Mouse (Mus musculus) testis, adult 2 months (tissue): ENCODE data around the gene Sp110. TPM values are rescaled to one million over a fixed set of nuclear protein-coding genes. Genes with fewer than 3 reads are reported as not detected.
"Not testable (repeated sequence)": the region's sequence is repeated elsewhere in the genome, so short reads cannot be mapped to it uniquely, and the experiment has no call there.

Source experiments
- H3K27ac ChIP-seq: fragments of 200-500 bp; 2 replicates; pipeline ENCODE4 v1.5.1; 2012; ENCODE audit warnings: low read depth, low read length; ENCODE audit not compliant: control insufficient read depth, insufficient read depth
- H3K27me3 ChIP-seq: fragments of 200-500 bp; 2 replicates; pipeline ENCODE4 v1.6.1; 2012; ENCODE audit warnings: mild to moderate bottlenecking, low read length, moderate library complexity; ENCODE audit not compliant: control insufficient read depth, insufficient read depth
- H3K36me3 ChIP-seq: fragments of 200-500 bp; 2 replicates; pipeline ENCODE4 v1.6.1; 2012; ENCODE audit warnings: mild to moderate bottlenecking, low read length; ENCODE audit not compliant: control insufficient read depth, insufficient read depth
- H3K4me1 ChIP-seq: fragments of 200-500 bp; 2 replicates; pipeline ENCODE4 v1.6.1; 2012; ENCODE audit warnings: low read length; ENCODE audit not compliant: control insufficient read depth, insufficient read depth
- H3K4me3 ChIP-seq: fragments of 200-500 bp; 2 replicates; pipeline ENCODE4 v1.5.1; 2012; ENCODE audit warnings: low read depth, mild to moderate bottlenecking, low read length, moderate library complexity, mixed read lengths; ENCODE audit not compliant: control insufficient read depth
- polyA plus RNA-seq: library from polyadenylated mRNA; depleted of rRNA; stranded (reverse); fragments of >200 nt; gene quantifications from 2 replicates; pipeline ENCODE4 v1.2.3, GENCODE M21; 2012

Gene Sp110
- polyA plus RNA-seq, 1 experiment: 0.63 TPM

GRCm38 (mm10) chr1:85592526-85592925 lies 6.1 kb downstream of the Sp110 start:
- H3K4me3 ChIP-seq, H3K36me3 ChIP-seq, H3K4me1 ChIP-seq, H3K27me3 ChIP-seq, H3K27ac ChIP-seq: not testable (repeated sequence)

GRCm38 (mm10) chr1:85588697-85589096 lies 9.9 kb downstream of the Sp110 start:
- not testable (repeated sequence) for H3K4me3 ChIP-seq, H3K27ac ChIP-seq, H3K4me1 ChIP-seq, H3K36me3 ChIP-seq, H3K27me3 ChIP-seq

- not testable (repeated sequence) for H3K27me3 ChIP-seq, H3K4me1 ChIP-seq, H3K4me3 ChIP-seq, H3K27ac ChIP-seq, H3K36me3 ChIP-seq
These were observed 17.1 kb downstream of the Sp110 start for GRCm38 (mm10) chr1:85581518-85581917.

GRCm38 (mm10) chr1:85580578-85580977 lies 18.0 kb downstream of the Sp110 start:
- not testable (repeated sequence) for H3K4me3 ChIP-seq, H3K36me3 ChIP-seq, H3K27me3 ChIP-seq, H3K4me1 ChIP-seq, H3K27ac ChIP-seq

GRCm38 (mm10) chr1:85580148-85580534 lies 18.5 kb downstream of the Sp110 start:
- H3K4me1 ChIP-seq, H3K36me3 ChIP-seq, H3K27ac ChIP-seq, H3K4me3 ChIP-seq, H3K27me3 ChIP-seq: not testable (repeated sequence)

GRCm38 (mm10) chr1:85579199-85580147 lies 19.1 kb downstream of the Sp110 start:
- not testable (repeated sequence) for H3K4me3 ChIP-seq, H3K27ac ChIP-seq, H3K36me3 ChIP-seq, H3K27me3 ChIP-seq, H3K4me1 ChIP-seq

- not testable (repeated sequence) for H3K4me3 ChIP-seq, H3K36me3 ChIP-seq, H3K4me1 ChIP-seq
These were observed 20.1 kb downstream of the Sp110 start for GRCm38 (mm10) chr1:85578372-85579010.

GRCm38 (mm10) chr1:85575376-85575775 lies 23.2 kb downstream of the Sp110 start, which contains the start of gene G530012D18Rik:
Gene G530012D18Rik, plus strand, starts transcription at chr1:85575676.
- H3K4me3 ChIP-seq, H3K27ac ChIP-seq, H3K36me3 ChIP-seq, H3K27me3 ChIP-seq, H3K4me1 ChIP-seq: not testable (repeated sequence)

More at GRCm38 (mm10) chr1:85578372-85579010, 20.1 kb downstream of the Sp110 start:
- not testable (repeated sequence) for H3K27ac ChIP-seq, H3K27me3 ChIP-seq

GRCm38 (mm10) chr1:85573554-85573953 lies 25.1 kb downstream of the Sp110 start:
- not testable (repeated sequence) for H3K4me1 ChIP-seq, H3K27ac ChIP-seq, H3K27me3 ChIP-seq, H3K36me3 ChIP-seq, H3K4me3 ChIP-seq

- not testable (repeated sequence) for H3K36me3 ChIP-seq, H3K4me1 ChIP-seq, H3K4me3 ChIP-seq, H3K27ac ChIP-seq, H3K27me3 ChIP-seq
These were observed 43.4 kb downstream of the Sp110 start for GRCm38 (mm10) chr1:85555261-85555660.

- not testable (repeated sequence) for H3K36me3 ChIP-seq, H3K4me3 ChIP-seq, H3K27me3 ChIP-seq, H3K4me1 ChIP-seq, H3K27ac ChIP-seq
These were observed 52.2 kb downstream of the Sp110 start for GRCm38 (mm10) chr1:85546442-85546841.

GRCm38 (mm10) chr1:85543818-85544217 lies 54.8 kb downstream of the Sp110 start:
- not testable (repeated sequence) for H3K4me1 ChIP-seq, H3K27me3 ChIP-seq, H3K36me3 ChIP-seq, H3K27ac ChIP-seq, H3K4me3 ChIP-seq
